Mouse (Mus musculus) kidney, adult 9 months (tissue): Measurements from ENCODE around the gene Fbxl18.
"Not testable (repeated sequence)": the region's sequence is repeated elsewhere in the genome, so short reads cannot be mapped to it uniquely, and the experiment has no call there.

Experiments used
- DNase-seq: peaks from one replicate; pipeline ENCODE4 v3.0.0; 2022

The Fbxl18 gene

GRCm38 (mm10) chr5:142869463-142869862 lies 25.8 kb downstream of the Fbxl18 start:
- no peak for DNase-seq

DNA sequence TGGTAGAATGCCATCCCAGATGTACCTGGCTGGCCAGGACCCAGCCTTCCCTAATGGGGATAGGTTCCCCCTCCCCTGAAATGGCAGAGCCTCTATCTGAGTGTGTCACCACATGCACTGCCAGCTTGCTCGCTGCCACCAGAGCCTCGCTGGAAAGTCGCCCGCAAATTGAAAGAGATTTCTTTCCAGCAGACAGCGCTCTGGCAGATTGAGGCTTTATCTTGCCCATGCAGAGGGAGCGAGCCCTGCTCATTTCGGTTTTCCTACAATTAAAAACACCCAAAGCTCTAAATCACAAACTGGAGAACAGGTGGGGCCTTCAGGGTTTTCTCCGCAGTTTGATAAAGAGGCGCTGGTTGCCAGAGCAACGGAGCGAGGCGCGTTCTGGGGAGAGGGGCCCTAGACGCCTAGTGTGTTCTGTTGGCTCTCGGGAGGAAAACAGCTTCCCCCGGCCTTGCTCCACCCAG lies 37.4 kb downstream of the Fbxl18 start:
- DNase-seq: no peak

DNA sequence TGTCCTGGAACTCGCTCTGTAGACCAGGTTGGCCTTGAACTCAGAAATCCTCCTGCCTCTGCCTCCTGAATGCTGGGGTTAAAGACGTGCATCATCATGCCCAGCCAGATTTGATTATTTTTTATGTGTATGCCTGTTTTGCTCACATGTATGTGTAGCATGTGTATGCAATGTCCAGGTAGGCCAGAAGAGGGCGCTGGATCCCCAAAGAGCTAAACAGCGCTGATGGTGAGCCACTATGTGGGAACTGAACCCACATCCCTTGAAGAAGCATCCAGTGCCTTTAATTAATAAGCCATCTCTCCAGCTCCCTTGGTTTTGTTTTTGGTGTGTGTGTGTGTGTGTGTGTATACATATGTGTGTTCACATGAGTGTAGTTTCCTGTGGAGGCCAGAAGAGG lies 38.8 kb downstream of the Fbxl18 start:
- DNase-seq: no peak

GRCm38 (mm10) chr5:142854877-142855276 lies 40.3 kb downstream of the Fbxl18 start:
- peak; percentile 45 for DNase-seq

- DNase-seq: no peak
Observed at GRCm38 (mm10) chr5:142853585-142853984, 41.6 kb downstream of the Fbxl18 start.

DNA sequence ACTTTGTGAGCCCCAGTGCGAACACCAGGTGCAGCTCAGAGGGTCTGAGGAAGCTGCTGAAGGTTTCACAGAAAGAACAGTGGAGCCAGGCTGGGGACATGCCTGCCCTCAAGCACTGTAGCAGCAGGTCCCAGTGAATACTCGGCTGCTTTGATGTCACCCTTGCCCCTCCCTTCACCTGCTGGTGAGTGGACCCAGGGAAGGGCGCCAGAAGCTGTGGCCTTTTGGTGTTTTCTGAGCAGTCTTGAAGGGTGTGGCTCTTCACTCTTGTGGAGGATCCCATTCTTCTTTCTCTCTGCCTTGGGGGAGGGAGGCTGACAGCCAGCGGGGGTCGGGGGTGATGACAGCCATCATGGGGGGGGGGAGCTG lies 43.6 kb downstream of the Fbxl18 start:
- no peak for DNase-seq

DNA sequence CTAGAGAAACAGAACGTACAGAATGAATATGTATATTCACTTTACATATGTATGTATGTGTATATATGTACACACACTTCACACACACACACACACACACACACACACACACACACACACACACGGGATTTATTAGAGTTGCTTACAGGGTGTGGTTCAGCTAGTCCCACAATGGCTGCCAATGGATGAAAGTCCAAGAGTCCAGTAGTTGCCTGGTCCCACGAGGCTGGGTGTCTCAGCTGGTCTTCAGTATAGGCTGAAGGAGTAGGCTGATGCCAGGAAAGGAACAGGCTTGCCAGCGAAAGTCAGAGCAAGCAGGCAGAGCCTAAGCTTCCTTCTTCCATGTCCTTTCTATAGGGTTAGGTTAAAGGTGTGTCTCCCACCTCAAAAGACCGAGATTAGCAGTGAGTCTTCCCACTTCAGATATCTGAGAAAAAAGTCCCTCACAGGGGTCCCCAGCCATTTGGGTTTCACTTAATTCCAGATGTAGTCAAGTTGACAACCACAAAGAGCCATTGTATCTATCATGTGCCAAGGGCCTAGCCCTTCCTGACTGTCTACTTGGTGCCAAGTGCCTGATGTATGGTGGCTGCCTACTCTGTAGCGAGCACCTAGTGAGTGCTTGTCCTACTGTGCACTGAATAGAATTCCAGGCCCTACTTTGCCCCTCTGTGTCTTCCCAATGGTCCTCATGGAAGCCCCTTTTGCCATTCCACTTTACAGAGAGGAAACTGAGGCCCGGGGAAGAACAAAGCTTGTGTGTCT lies 44.1 kb downstream of the Fbxl18 start:
- peak; percentile 29 for DNase-seq

DNA sequence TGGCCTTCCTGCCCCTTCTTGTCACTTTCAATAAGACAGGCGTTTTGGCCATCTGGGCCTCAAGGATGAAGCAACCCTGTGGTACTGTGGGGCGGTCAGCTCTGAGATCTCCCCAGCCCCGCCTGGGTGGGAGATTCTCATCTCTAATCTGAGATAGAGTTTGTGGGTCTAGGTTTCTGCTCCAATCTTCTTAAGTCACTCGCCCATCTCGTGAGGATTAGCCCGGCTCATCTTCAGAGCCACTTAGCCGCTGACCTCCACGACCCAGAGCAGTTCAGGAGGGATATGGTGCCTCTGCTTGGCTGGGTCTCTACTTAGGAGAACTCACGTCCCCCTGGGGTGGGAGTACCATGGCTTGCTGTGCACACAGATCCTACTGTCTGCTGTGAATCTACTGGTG lies 44.7 kb downstream of the Fbxl18 start:
- DNase-seq: no peak

GRCm38 (mm10) chr5:142848911-142849310 lies 46.3 kb downstream of the Fbxl18 start:
- DNase-seq: no peak

- no peak for DNase-seq
Observed at GRCm38 (mm10) chr5:142848149-142848548, 47.1 kb downstream of the Fbxl18 start.

- DNase-seq: no peak
Observed at GRCm38 (mm10) chr5:142844467-142844866, 50.8 kb downstream of the Fbxl18 start.

- DNase-seq: peak; percentile 39
Observed at GRCm38 (mm10) chr5:142842137-142842642, 53.0 kb downstream of the Fbxl18 start.

- DNase-seq: no peak
Observed at GRCm38 (mm10) chr5:142841372-142842136, 53.7 kb downstream of the Fbxl18 start.

DNA sequence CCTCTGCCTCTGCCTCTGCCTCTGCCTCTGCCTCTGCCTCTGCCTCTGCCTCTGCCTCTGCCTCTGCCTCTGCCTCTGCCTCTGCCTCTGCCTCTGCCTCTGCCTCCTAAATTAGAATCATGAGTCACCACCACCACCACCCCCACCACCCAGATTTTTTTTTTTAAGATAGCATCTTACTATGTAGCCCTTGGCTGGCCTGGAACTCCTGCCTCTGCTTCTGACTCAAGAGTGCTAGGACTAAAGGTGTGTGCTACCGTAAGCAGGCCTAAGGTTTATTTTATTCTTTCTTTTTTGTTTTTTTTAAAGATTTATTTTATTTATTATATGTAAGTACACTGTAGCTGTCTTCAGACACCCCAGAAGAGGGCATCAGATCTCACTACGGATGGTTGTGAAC lies 57.8 kb downstream of the Fbxl18 start:
- not testable (repeated sequence) for DNase-seq

DNA sequence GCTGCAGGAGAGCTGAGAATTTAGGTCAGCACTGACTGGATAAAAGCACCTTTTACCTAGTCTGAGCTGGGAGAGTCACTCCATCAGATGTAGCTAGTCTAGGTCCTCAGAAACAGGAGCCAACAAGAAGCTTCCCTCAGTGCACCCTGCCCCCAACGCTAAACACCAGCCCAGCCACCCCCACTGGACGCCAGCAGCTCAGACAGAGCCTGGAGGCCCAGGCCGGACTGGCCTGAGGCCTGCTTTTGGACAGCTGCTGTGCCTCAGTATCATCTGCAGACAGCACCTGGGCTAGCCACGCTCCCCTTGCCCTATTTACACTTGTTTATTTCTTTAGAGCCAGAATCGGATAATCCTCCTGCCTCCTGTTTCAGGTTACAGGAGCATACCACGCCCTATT lies 58.3 kb downstream of the Fbxl18 start:
- DNase-seq: no peak

DNA sequence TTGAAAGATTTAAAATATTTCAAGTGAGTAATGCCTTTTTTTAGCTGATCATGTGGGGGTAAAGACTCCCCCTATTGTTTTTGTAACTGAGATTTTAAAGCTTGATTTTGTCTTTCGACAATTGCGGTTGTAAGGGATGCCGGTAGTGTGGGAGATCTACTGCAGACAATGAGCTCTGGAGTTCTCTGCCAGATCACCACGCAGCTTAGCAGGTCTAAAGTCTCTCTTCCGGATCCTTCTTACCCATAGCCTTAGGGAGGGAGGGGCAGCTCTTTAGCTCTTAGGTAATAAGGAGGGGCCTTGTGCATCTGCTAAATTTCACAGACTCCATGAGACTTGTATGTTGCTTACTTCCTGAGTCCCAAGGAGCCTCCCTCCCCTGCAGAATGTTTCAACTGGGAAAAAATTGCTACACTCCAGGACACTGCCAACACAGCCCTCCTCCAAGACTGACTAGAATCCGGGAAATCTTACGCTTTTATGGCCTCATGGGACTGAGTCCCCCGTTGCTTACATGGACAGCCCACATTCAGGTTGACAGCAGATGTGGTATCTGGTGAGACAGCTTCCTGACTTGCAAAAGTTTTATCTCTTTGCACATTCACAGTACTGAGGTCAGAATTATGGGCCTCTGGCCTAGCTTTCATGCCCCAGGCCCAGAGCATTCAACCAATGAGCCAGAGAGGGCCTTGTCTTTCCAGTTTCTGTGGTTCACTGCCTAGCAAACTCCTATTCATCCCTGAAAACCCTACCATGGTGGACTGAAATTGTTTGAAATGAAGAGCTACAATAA lies 61.4 kb downstream of the Fbxl18 start:
- DNase-seq: no peak

DNA sequence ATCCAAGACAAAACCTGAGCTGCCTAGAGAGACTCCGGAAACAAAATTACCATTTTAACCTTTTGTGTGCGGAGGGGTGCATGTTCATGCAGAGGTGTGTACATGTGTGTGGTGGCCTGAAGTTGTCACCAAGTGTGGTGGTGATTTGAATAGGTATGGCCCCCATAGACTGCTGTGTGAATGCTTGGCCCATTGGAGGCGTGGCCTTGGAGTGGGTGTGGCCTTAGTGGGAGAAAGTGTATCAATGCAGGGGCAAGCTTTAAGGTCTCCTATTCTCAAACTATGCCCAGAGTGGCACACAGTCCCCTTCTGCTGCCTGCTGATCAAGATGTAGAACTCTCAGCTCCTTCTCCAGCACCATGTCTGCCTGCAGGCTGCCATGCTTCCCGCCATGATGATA lies 69.1 kb downstream of the Fbxl18 start:
- no peak for DNase-seq

DNA sequence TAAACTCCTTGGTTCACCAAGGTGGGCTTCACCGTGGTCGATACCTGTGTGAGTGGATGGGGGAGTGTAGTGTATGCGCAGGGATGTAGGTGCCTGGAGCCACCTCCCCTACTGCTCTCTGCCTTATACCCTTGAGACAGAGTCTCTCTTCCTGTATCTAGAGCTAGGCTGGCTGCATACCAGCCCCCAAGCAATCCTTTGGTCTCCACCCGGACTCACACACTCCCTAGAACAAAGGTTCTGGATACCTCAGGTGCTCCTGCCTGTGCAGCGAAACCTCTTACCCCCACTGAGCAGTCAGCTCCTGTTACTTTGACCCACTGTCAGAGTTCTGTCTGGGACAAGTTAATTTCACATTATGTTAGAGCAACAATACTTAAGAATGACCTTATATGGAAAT lies 69.6 kb downstream of the Fbxl18 start:
- peak; percentile 90 for DNase-seq

DNA sequence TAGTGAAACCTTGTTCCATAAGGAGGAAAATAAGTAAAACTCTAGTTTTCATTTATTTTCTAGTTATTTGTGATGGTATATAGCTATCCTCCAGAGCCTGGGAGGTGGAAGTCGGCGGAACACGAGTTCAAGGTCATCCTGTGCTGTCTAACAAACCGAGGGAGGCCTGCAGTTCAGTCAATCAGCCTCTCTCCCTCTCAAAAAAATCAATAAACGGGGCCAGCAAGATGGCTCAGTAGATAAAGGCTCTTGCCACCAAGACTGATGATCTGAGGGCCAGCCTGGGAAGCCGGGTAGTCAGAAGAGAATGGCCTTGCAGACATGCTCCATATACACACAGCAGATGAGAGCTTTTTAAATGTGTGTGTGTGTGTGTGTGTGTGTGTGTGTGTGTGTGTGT lies 71.1 kb downstream of the Fbxl18 start:
- peak; percentile 36 for DNase-seq

DNA sequence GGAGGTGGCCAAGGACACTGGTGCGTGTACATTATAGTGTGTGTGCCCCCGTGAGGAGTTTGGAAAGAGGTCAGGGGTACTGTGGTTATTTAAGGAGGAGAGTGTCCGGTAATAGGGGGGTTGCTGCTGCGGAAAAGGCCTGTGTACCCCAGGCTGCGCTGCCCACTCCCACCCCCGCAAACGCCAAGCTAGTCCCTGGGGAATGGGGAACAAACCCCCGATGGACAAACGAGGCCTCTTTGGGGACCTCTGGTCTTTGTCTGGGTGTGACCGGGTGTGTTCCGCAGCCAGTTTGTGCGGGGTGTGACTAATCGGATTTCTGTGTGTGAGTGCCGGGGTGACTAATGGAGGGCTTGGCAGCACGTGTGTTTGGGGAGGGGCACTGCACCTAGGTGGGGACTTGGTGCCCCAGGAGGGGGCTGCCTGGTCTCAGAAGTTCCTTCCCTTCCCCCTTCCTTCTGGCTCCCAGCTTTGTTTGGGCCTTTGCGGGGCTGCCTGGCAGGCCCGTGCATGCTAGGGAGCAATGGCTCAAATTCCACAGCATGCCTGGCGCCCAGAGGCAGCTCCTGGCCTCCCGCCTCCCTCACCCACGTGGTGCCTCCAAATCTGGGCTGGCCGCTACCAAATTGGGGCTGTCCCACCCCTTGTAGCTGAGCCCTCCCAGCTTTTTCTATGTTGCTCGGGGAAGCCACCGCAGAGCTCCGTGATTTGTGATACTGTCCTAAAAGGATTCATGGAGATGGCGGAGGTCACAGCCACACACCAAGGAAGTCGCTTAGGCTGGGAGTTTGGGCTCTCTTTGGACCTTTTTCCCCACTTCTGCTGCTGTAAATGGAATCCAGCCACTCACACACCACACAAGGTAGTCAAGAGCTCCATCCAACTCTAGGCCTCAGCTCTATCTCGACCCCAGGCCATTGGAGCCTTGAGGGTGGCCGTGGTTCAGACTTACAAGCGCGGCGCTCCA lies 71.8 kb downstream of the Fbxl18 start:
- peak; percentile 96 for DNase-seq

DNA sequence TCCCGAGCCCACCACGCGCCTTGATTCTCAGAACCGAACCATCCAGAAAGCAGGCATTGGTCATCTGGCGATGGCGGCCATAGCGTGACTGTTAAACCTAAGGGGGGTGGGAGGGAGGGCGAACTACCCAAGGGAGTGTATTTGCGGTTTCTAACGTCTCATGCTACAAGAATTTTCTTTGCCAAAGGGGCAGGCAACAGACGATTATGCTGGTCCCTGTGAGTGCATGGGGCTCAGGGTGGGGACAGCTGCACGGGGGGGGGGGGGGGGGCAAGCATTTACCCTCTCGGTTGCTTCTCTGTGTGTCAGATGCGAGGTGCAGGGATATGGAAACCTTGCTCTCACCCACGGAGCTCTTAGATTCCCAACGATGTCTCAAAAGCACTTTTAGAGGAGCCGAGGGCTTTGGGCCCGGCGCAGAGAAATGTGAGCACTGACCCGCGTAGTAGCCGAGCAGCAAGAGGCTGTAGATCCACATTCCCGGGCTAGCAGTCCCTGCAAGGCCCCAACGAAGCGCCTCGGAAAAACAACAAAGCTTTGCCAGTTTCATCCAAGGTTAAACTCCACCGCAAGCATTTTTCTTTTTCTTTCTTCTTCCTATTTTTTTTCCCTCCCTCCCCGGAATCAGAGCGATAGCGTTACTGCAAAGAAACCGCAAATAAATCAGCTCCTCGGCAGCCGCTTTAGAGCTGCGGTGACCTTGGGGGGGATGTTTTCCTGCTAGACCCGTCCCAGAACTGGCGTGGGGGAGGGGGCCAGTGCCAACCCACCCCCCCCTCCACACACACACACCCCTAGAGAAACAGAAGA lies 72.7 kb downstream of the Fbxl18 start:
- peak; percentile 68 for DNase-seq
